Mouse (Mus musculus) lung, adult 2 months (tissue): ENCODE results near the gene Stag2. TPM values are rescaled to one million over a fixed set of nuclear protein-coding genes. Genes with fewer than 3 reads are reported as not detected.
A peak's percentile ranks its signal among the peaks of the same experiment; 100 is the strongest.

ENCODE experiments used
- DNase-seq: peaks from one replicate; pipeline ENCODE4 v3.0.0; 2022
- H3K4me1 ChIP-seq: fragments of 200-500 bp; 2 replicates; pipeline ENCODE4 v1.6.1; 2011; ENCODE audit warnings: low read length; ENCODE audit not compliant: control insufficient read depth, insufficient read depth
- H3K4me3 ChIP-seq: fragments of 200-500 bp; replicated peaks from 2 replicates; pipeline ENCODE3; 2011; ENCODE audit warnings: low read depth, mild to moderate bottlenecking, control low read depth, low read length; ENCODE audit errors: extremely low read depth
- CTCF ChIP-seq: fragments of 200-500 bp; IDR thresholded peaks from 2 replicates; pipeline ENCODE4 v1.5.1; 2011; ENCODE audit warnings: mild to moderate bottlenecking, low read length, control low read depth; ENCODE audit not compliant: insufficient read depth
- POLR2A ChIP-seq: fragments of 200-500 bp; IDR thresholded peaks from 2 replicates; pipeline ENCODE4 v1.6.1; 2011; ENCODE audit warnings: low read depth, mild to moderate bottlenecking, control low read depth, low read length, borderline replicate concordance; ENCODE audit errors: extremely low read depth
- WGBS: fragments of 180-500 bp; shearing (Covaris S2); methylation state at CpG from one replicate; pipeline ENCODE4 v1.1.7; 2018; 5-methylcytosine and 5-hydroxymethylcytosine counted together
- polyA plus RNA-seq: library from polyadenylated mRNA; depleted of rRNA; stranded (reverse); fragments of >200 nt; gene quantifications from 2 replicates; pipeline ENCODE4 v1.2.3, GENCODE M21; 2012

The Stag2 gene
- polyA plus RNA-seq, 1 experiment: 12.2 TPM

DNA sequence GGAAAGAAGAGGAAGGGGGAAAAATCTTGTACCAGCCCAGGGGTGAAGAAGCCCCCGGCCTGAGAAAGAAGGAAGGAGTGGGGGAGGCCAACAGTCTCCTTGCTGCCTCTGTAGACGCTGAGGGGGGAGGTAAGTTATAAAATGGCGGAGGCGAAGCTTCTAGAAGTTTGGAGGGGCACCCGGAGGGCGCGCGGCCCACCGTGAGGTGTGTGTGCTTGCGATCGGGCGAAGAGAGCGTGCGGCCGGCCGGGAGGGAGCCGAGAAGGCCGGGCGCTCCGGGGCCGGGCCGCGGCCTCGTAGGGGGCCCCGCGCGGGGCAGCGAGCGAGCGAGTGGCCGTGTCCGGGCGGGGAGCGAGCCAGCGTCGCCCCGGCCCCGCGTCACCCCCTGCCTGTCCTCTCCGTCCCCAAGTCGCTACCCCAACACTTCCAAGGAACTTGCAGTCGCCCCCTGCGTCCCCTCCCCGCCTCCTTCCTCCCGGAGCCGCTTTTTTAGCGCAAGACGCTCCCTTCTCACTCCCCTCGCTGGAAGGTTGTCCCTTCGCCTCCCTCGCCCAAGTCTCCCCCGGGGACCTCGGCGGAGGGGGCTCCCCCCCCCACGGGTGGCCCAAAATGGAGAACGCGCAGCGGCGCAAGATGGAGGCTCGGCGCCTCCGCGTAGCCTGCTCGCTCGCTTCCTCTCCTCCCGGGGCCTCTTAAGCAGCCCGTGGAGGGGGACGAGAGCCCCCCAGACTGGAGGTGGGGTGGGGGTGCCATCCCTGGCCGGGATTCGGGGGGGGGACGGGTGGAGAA lies 634 bp downstream of the Stag2 start:
- H3K4me1 ChIP-seq: peaks cover 4% of the 10 kb centered on the region; the same call in 1 of the 2 replicates
- WGBS: 30% methylated on average over 70 of the region's 71 CpGs
- TF ChIP-seq CTCF (no peak), POLR2A (peak; percentile 26; the same call in 1 of the 2 replicates)
- DNase-seq: peak; percentile 61
- H3K4me3 ChIP-seq: peak overlapping the region; percentile 99

- Histone ChIP-seq H3K4me1 (peaks cover 4% of the 10 kb centered on the region; the same call in 1 of the 2 replicates), H3K4me3 (peak overlapping the region; percentile 99)
- WGBS: 31% methylated on average over 20 of the region's 40 CpGs
- TF ChIP-seq CTCF (no peak), POLR2A (peak; percentile 56; the same call in 1 of the 2 replicates)
- DNase-seq: peak; percentile 58
Measured at GRCm38 (mm10) chrX:42150346-42151023, 1.4 kb downstream of the Stag2 start.

DNA sequence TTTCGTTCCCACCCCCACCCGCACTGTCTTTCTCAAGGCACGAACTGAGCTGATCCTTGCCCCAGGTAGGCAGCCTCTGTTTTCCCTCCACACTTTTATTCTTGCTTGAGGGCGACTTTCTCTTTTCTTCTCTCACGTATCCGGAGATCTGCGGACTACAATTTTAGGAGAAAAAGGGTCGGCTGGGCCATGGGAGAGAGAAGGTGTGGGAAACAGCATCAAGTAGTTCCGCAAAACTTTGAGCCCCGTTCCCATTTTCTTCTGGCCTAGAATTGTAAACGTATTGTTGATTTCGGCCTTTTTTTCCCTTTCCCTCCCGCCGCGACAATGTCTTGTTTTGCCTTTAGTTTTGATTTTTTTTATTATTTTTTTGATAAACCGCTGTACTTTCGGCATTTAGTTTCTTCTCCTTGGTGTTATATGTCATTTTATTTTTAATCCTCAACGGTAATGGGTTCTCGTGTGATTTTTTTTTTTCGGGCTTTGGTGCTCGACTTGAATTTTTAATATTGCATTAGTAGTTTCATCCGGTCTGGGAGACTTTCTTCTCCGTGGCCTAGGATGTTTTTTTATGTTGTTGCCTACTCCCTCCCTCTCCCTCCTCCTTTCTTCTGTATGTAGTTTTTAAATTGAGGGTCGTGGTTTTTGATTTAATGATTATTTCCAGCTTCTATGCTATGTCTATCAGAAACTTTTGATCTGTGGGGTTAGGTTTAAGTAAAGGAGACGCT lies 2.1 kb downstream of the Stag2 start:
- 21% methylated on average over 25 of the region's 25 CpGs for WGBS
- H3K4me3 ChIP-seq: peak overlapping the region; percentile 99
- TF ChIP-seq CTCF (no peak), POLR2A (no peak)
- peaks cover 4% of the 10 kb centered on the region; the same call in 1 of the 2 replicates for H3K4me1 ChIP-seq
- peak; percentile 22 for DNase-seq

DNA sequence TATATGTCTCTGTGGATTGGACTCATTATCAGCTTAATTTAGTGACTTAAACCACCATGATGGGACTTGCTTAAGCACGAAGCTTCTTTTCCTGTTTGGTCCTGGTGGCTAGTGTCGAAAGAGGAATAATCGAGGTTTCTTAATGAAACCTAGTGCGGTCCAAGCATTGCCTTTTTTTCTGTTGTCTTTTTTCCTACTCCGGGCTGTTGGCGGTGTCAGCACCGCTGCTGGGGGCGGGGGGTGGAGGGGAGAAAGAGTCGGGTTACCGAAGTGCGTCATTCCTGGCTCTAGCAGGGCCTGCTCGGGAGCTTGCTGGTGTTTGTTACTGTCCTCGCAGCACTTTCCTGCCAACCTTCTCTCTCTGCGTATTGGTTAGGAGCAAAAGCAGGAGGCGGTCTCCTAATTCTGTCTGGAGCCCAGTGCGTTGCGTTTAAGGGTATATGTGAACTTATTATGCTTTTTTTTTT lies 2.8 kb downstream of the Stag2 start:
- TF ChIP-seq CTCF: no peak
- peak; percentile 67; the same call in 1 of the 2 replicates for TF ChIP-seq POLR2A
- peak; percentile 67 for DNase-seq
- WGBS: 18% methylated on average over 17 of the region's 17 CpGs
- Histone ChIP-seq H3K4me1 (peaks cover 4% of the 10 kb centered on the region; the same call in 1 of the 2 replicates), H3K4me3 (peak overlapping the region; percentile 82)

GRCm38 (mm10) chrX:42153056-42153455 lies 3.9 kb downstream of the Stag2 start:
- WGBS: 25% methylated on average over 4 of the region's 4 CpGs
- DNase-seq: no peak
- H3K4me3 ChIP-seq: peak overlapping the region; percentile 13
- no peak for TF ChIP-seq CTCF
- H3K4me1 ChIP-seq: peaks cover 2% of the 10 kb centered on the region; the same call in 1 of the 2 replicates

DNA sequence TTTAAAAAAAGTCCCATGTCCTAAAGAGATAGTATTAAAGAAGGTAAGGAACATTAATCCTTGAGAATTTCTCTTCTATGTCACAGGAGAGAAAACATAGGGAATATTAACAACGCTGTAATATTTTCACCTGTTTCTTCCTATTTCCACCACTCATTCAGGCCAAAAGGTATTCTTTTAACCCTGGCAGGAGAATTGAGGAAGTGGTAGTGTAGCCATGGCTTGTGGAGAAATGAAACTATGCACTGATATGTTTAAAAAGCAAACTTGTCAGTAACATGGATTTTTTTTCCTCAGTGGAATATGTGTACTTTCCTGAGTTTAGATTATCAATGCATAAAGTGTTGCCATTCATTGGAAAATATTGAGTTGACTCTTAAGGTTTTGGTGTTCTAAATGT lies 16.3 kb downstream of the Stag2 start:
- TF ChIP-seq CTCF: no peak
- TF ChIP-seq POLR2A: no peak
- DNase-seq: no peak
- Histone ChIP-seq H3K4me1 (no peaks in the 10 kb centered on the region; the same call in none of the 2 replicates), H3K4me3 (no peak overlapping the region)
- 74% methylated on average over 1 of the region's 1 CpGs for WGBS

DNA sequence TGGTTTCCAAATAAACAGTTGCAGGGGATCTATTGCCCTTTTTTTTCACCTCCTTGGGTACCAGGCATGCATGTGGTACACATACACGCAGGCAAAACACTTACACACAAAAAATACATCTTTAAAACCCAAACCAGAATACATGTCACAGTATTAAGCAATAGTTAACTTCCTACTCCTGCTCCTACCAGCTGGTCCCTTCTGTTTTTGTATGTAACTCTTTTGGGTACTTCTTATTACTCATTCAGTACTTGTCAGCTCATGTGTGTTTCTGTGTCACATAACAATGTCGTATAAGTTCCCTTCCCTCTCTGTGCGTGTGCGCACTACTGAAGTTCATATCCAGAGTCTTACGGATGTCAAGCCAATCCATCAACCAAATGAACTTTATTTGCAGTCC lies 21.7 kb downstream of the Stag2 start:
- no peak for TF ChIP-seq CTCF
- no peak for TF ChIP-seq POLR2A
- Histone ChIP-seq H3K4me1 (no peaks in the 10 kb centered on the region; the same call in none of the 2 replicates), H3K4me3 (no peak overlapping the region)
- 77% methylated on average over 5 of the region's 5 CpGs for WGBS
- DNase-seq: no peak

- WGBS: 69% methylated on average over 3 of the region's 3 CpGs
- TF ChIP-seq POLR2A (no peak), CTCF (no peak)
- peaks cover 2% of the 10 kb centered on the region; the same call in 1 of the 2 replicates for H3K4me1 ChIP-seq
Measured at GRCm38 (mm10) chrX:42187590-42187989, 38.5 kb downstream of the Stag2 start.

DNA sequence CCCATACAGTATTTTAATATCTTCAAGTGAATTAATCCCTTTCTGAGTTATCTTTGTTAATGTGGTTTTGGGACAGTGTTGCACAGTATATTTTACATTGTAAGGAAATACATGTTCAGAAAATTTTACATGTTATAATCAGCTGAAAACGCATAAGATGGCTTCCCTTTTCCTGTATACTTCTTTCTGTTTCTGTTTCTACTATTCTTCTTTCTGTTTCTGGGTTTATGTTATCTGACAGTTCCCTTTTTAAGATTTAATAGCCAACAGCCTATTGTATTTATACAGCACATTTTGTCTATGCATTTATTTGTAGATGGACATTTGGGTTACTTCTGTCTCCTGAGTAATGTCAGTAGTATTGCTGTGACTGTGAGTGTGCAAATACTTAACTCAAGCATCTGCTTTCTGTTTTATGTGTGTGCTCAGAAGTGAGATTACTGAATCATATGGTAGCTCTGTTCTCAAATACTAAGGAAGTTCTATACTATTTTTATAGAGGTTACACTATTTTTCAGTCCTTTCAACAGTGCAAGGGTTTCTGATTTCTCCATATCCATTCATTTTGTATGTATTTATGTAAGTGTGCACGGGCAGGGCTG lies 39.8 kb downstream of the Stag2 start:
- H3K4me3 ChIP-seq: no peak overlapping the region
- DNase-seq: no peak
- 49% methylated on average over 2 of the region's 2 CpGs for WGBS
- TF ChIP-seq CTCF: no peak
- TF ChIP-seq POLR2A: no peak
- peaks cover 2% of the 10 kb centered on the region; the same call in 1 of the 2 replicates for H3K4me1 ChIP-seq

More at GRCm38 (mm10) chrX:42187590-42187989, 38.5 kb downstream of the Stag2 start:
- no peak overlapping the region for H3K4me3 ChIP-seq
- DNase-seq: no peak
